Mouse (Mus musculus): ENCODE results near the gene Dpf3.

Dpf3 gene

GRCm38 (mm10) chr12:83496736-83497135, 9.2 kb upstream of the Dpf3 start:
- no peak for ATAC-seq (ENCODE audit: low TSS enrichment)

- no peak for ATAC-seq (ENCODE audit: low TSS enrichment)
These were observed 8.8 kb upstream of the Dpf3 start for GRCm38 (mm10) chr12:83496336-83496735.

GRCm38 (mm10) chr12:83495961-83496282, 8.4 kb upstream of the Dpf3 start:
- ATAC-seq (ENCODE audit: low TSS enrichment): no peak

GRCm38 (mm10) chr12:83495248-83495960, 7.9 kb upstream of the Dpf3 start:
- ATAC-seq (ENCODE audit: low TSS enrichment): no peak

GRCm38 (mm10) chr12:83494196-83494595, 6.7 kb upstream of the Dpf3 start:
- no peak for ATAC-seq (ENCODE audit: low TSS enrichment)

- peak; percentile 77; the same call in 1 of the 2 replicates for ATAC-seq (ENCODE audit: low TSS enrichment)
These were observed 5.3 kb upstream of the Dpf3 start for GRCm38 (mm10) chr12:83492808-83493207.

GRCm38 (mm10) chr12:83491609-83492008, 4.1 kb upstream of the Dpf3 start:
- no peak for ATAC-seq (ENCODE audit: low TSS enrichment)

- ATAC-seq (ENCODE audit: low TSS enrichment): no peak
These were observed 2.2 kb upstream of the Dpf3 start for GRCm38 (mm10) chr12:83489748-83490147.

- ATAC-seq (ENCODE audit: low TSS enrichment): no peak
These were observed 860 bp upstream of the Dpf3 start for GRCm38 (mm10) chr12:83488211-83488941.

- peak; percentile 25; the same call in 1 of the 2 replicates for ATAC-seq (ENCODE audit: low TSS enrichment)
These were observed 650 bp downstream of the Dpf3 start for GRCm38 (mm10) chr12:83486671-83487461.

- ATAC-seq (ENCODE audit: low TSS enrichment): peak; percentile 71
These were observed 1.4 kb downstream of the Dpf3 start for GRCm38 (mm10) chr12:83485911-83486670.

GRCm38 (mm10) chr12:83484855-83485745, 2.4 kb downstream of the Dpf3 start:
- no peak for ATAC-seq (ENCODE audit: low TSS enrichment)

GRCm38 (mm10) chr12:83483653-83484052, 3.9 kb downstream of the Dpf3 start:
- ATAC-seq (ENCODE audit: low TSS enrichment): no peak

- ATAC-seq (ENCODE audit: low TSS enrichment): no peak
These were observed 6.1 kb downstream of the Dpf3 start for GRCm38 (mm10) chr12:83481439-83481838.

GRCm38 (mm10) chr12:83479818-83480401, 7.6 kb downstream of the Dpf3 start:
- ATAC-seq (ENCODE audit: low TSS enrichment): no peak

GRCm38 (mm10) chr12:83479140-83479539, 8.4 kb downstream of the Dpf3 start:
- ATAC-seq (ENCODE audit: low TSS enrichment): no peak

GRCm38 (mm10) chr12:83476277-83476676, 11.2 kb downstream of the Dpf3 start:
- no peak for ATAC-seq (ENCODE audit: low TSS enrichment)

- no peak for ATAC-seq (ENCODE audit: low TSS enrichment)
These were observed 12.1 kb downstream of the Dpf3 start for GRCm38 (mm10) chr12:83475419-83475818.

GRCm38 (mm10) chr12:83473987-83474600, 13.4 kb downstream of the Dpf3 start:
- ATAC-seq (ENCODE audit: low TSS enrichment): no peak

- no peak for ATAC-seq (ENCODE audit: low TSS enrichment)
These were observed 15.8 kb downstream of the Dpf3 start for GRCm38 (mm10) chr12:83471760-83472159.

All from frontal cortex, adult (tissue).